Mouse (Mus musculus): ENCODE data around the gene L2hgdh. TPM values are rescaled to one million over a fixed set of nuclear protein-coding genes. Genes with fewer than 3 reads are reported as not detected.
A peak's percentile ranks its signal among the peaks of the same experiment; 100 is the strongest.

L2hgdh gene
- 11.6 and 12.2 TPM in 2 replicates for polyA plus RNA-seq (2015; fragmentation: Nextera tagmentation; extraction: Ambion mirVana)

DNA sequence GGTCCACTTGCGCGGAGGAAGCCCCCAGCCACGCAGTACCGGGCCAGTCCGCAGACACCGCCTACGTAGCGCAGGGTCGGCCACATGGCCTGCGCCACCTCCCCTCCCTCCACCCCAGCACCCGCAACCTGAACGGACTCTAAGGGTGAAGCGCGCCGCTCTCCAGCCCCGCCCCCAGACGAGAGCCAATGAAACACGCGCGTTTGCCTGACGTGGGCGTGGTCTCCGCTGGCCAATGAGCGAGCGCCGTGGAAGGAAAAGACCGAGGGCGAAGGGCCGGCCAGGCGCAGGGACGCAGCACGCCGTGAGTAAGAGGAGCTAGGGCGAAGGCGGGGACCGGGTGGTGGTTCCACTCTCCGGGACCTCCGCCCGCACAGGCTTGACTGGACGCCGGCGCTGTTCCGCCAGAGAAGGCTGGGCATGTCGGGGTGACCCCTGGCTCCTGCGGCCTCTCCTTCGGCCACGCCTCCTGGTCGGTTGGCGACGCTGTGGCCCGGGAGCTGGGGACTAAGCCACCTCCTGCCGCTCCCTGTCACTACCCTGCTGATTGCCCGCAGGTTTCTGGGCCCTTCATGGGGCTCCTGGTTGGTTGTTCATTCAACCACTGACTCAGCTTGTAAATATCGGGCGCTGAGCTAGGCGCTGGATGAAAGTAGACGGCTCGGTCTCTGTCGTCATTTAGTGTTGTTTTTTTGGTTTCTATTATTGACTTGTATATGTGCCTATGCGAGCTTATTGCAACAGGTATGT lies at the start of gene L2hgdh, which contains the start of gene Atp5s:
Gene L2hgdh, minus strand, starts transcription at position 163 of the 750 bp plus-strand sequence.
Gene Atp5s, plus strand, starts transcription at position 240 of the 750 bp plus-strand sequence.
- peak; percentile 90 for ATAC-seq (ENCODE audit: low read depth)
- peak within 1 kb of the TSS; percentile 76 for H3K4me3 ChIP-seq (ENCODE audit: low read depth, low read length)
- peak within 1 kb of the TSS; percentile 96 for H3K27ac ChIP-seq (ENCODE audit: low read length)
- H3K36me3 ChIP-seq (ENCODE audit: control insufficient read depth, insufficient read depth) = peaks cover 6% of the 10 kb centered on the region; the same call in 1 of the 2 replicates
- H3K4me2 ChIP-seq (ENCODE audit: low read depth, low read length) = peak within 1 kb of the TSS; percentile 99
- H3K9ac ChIP-seq (ENCODE audit: low read depth, low read length) = peak within 1 kb of the TSS; percentile 85
- peaks cover 19% of the 10 kb centered on the region for H3K4me1 ChIP-seq (ENCODE audit: control insufficient read depth, low read depth, low read length)
- peaks cover under 1% of the 10 kb centered on the region for H3K9me3 ChIP-seq (replicated peaks; ENCODE audit: control insufficient read depth, low read length)
- H3K27me3 ChIP-seq (ENCODE audit: control insufficient read depth, insufficient read depth, low read depth, low read length) = no peaks in the 10 kb centered on the region
- WGBS (ENCODE audit: insufficient replicate concordance) = under 1% methylated on average over 60 of the region's 60 CpGs

DNA sequence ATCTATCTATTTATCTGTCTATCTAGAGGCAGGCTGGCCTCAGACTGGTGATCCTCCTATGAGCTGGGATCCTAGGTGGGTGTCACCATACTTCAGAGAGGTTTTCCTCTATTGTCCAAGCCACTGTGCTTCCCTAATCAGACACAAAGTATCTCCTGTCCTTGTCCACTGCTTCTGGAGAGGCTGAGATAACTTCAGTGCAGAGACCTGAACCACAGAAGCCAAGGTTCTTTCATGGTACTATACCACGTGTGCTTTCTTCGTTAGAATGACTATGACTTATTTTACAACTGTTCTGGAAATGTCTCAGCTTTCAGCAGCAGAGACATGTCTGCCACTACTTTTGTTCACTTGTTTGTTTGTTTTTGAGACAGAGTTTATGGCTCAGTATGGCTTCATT lies 44.2 kb upstream of the L2hgdh start:
- 23% methylated on average over 2 of the region's 2 CpGs for WGBS (ENCODE audit: insufficient replicate concordance)
- H3K4me1 ChIP-seq (ENCODE audit: control insufficient read depth, low read depth, low read length) = peaks cover 30% of the 10 kb centered on the region
- no peak for ATAC-seq (ENCODE audit: low read depth)
- no peak overlapping the region for H3K9ac ChIP-seq (ENCODE audit: low read depth, low read length)
- H3K27me3 ChIP-seq (ENCODE audit: control insufficient read depth, insufficient read depth, low read depth, low read length) = no peaks in the 10 kb centered on the region
- H3K9me3 ChIP-seq (replicated peaks; ENCODE audit: control insufficient read depth, low read length) = no peaks in the 10 kb centered on the region
- 0 out of 2 replicates have a peak overlapping the region, but pooled peaks have one; percentile 21 for H3K27ac ChIP-seq (ENCODE audit: low read length)
- H3K4me2 ChIP-seq (ENCODE audit: low read depth, low read length) = no peak overlapping the region
- H3K36me3 ChIP-seq (ENCODE audit: control insufficient read depth, insufficient read depth) = no peaks in the 10 kb centered on the region
- H3K4me3 ChIP-seq (ENCODE audit: low read depth, low read length) = no peak overlapping the region

DNA sequence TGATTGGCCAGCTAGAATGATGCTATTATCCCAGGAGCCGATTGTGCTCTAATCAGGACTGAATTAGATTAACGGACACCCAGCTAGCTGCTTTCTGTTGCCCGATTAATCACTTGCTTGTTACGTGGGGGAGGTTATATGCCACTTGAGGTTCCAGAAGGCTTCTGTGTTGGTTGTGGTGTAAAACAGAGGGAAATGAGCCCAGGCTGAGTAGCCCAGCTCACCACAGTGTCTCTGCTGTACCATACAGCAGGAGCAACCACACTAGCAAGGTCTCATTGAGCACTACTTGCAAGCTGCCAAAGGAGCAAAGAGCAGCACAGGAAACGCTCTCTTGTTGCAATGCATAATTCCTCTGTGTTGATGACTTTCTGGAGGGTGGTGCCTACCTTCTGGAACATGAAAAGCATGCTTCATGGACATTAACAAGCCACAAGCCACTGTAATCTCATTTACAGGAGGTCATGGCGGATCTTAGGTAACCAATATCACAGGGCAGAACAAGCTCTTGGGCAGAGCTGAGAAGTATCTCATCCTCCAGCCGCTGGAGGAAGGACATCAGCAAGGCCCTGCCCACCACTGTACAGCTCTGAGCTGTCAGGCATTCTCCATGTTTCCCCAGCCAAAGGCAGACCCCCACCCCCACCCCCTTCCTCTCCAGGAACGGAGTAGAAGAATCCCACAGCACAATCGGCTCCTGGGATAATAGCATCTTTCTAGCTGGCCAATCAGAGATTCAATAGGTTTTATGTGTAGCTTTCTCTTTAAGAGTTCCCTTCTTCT lies 43.0 kb upstream of the L2hgdh start:
- H3K27me3 ChIP-seq (ENCODE audit: control insufficient read depth, insufficient read depth, low read depth, low read length) = no peaks in the 10 kb centered on the region
- H3K27ac ChIP-seq (ENCODE audit: low read length) = peak overlapping the region; percentile 33; the same call in 1 of the 2 replicates
- no peak overlapping the region for H3K9ac ChIP-seq (ENCODE audit: low read depth, low read length)
- no peak overlapping the region for H3K4me2 ChIP-seq (ENCODE audit: low read depth, low read length)
- 61% methylated on average over 9 of the region's 9 CpGs for WGBS (ENCODE audit: insufficient replicate concordance)
- no peaks in the 10 kb centered on the region for H3K9me3 ChIP-seq (replicated peaks; ENCODE audit: control insufficient read depth, low read length)
- no peaks in the 10 kb centered on the region for H3K36me3 ChIP-seq (ENCODE audit: control insufficient read depth, insufficient read depth)
- H3K4me1 ChIP-seq (ENCODE audit: control insufficient read depth, low read depth, low read length) = peaks cover 36% of the 10 kb centered on the region
- no peak; the same call in 1 of the 2 replicates for ATAC-seq (ENCODE audit: low read depth)
- no peak overlapping the region for H3K4me3 ChIP-seq (ENCODE audit: low read depth, low read length)

GRCm38 (mm10) chr12:69766185-69766904 lies 41.7 kb upstream of the L2hgdh start:
- Histone ChIP-seq H3K4me1 (ENCODE audit: control insufficient read depth, low read depth, low read length) (peaks cover 32% of the 10 kb centered on the region), H3K27ac (ENCODE audit: low read length) (0 out of 2 replicates have a peak overlapping the region, but pooled peaks have one; percentile 12), H3K9ac (ENCODE audit: low read depth, low read length) (no peak overlapping the region), H3K36me3 (ENCODE audit: control insufficient read depth, insufficient read depth) (no peaks in the 10 kb centered on the region), H3K4me2 (ENCODE audit: low read depth, low read length) (no peak overlapping the region), H3K9me3 (replicated peaks; ENCODE audit: control insufficient read depth, low read length) (no peaks in the 10 kb centered on the region), H3K27me3 (ENCODE audit: control insufficient read depth, insufficient read depth, low read depth, low read length) (no peaks in the 10 kb centered on the region), H3K4me3 (ENCODE audit: low read depth, low read length) (no peak overlapping the region)
- WGBS (ENCODE audit: insufficient replicate concordance) = 64% methylated on average over 10 of the region's 10 CpGs
- ATAC-seq (ENCODE audit: low read depth) = peak; percentile 43; the same call in 1 of the 2 replicates

GRCm38 (mm10) chr12:69765543-69765942 lies 40.9 kb upstream of the L2hgdh start:
- Histone ChIP-seq H3K4me2 (ENCODE audit: low read depth, low read length) (no peak overlapping the region), H3K27me3 (ENCODE audit: control insufficient read depth, insufficient read depth, low read depth, low read length) (no peaks in the 10 kb centered on the region), H3K4me3 (ENCODE audit: low read depth, low read length) (no peak overlapping the region), H3K4me1 (ENCODE audit: control insufficient read depth, low read depth, low read length) (peaks cover 40% of the 10 kb centered on the region), H3K27ac (ENCODE audit: low read length) (0 out of 2 replicates have a peak overlapping the region, but pooled peaks have one; percentile 12), H3K36me3 (ENCODE audit: control insufficient read depth, insufficient read depth) (no peaks in the 10 kb centered on the region), H3K9ac (ENCODE audit: low read depth, low read length) (no peak overlapping the region), H3K9me3 (replicated peaks; ENCODE audit: control insufficient read depth, low read length) (no peaks in the 10 kb centered on the region)
- 83% methylated on average over 9 of the region's 9 CpGs for WGBS (ENCODE audit: insufficient replicate concordance)
- no peak for ATAC-seq (ENCODE audit: low read depth)

DNA sequence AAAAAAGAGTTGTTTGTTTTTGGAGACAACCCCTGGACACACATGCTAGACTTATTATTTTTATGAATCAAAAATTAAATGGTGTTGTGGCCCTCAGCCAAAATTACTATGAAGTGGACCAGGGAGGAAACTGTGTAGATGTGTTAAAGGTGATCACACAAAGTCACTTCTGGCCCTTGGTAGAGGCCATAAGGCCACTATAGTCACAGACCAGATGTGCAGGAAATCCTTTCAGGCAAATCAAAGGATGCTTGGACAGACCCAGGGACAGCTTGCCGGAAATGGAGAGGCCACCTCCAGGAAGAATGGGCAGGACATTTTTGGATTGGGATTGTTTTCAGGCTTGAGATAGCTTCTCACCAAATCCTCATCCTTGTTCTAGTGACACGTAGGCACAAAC lies 36.9 kb upstream of the L2hgdh start:
- Histone ChIP-seq H3K4me1 (ENCODE audit: control insufficient read depth, low read depth, low read length) (peaks cover 51% of the 10 kb centered on the region), H3K4me3 (ENCODE audit: low read depth, low read length) (no peak overlapping the region), H3K36me3 (ENCODE audit: control insufficient read depth, insufficient read depth) (no peaks in the 10 kb centered on the region), H3K4me2 (ENCODE audit: low read depth, low read length) (no peak overlapping the region), H3K9ac (ENCODE audit: low read depth, low read length) (0 out of 2 replicates have a peak overlapping the region, but pooled peaks have one; percentile 18), H3K27me3 (ENCODE audit: control insufficient read depth, insufficient read depth, low read depth, low read length) (no peaks in the 10 kb centered on the region), H3K9me3 (replicated peaks; ENCODE audit: control insufficient read depth, low read length) (no peaks in the 10 kb centered on the region), H3K27ac (ENCODE audit: low read length) (peak overlapping the region; percentile 66)
- WGBS (ENCODE audit: insufficient replicate concordance) = 78% methylated on average over 2 of the region's 2 CpGs
- ATAC-seq (ENCODE audit: low read depth) = no peak

DNA sequence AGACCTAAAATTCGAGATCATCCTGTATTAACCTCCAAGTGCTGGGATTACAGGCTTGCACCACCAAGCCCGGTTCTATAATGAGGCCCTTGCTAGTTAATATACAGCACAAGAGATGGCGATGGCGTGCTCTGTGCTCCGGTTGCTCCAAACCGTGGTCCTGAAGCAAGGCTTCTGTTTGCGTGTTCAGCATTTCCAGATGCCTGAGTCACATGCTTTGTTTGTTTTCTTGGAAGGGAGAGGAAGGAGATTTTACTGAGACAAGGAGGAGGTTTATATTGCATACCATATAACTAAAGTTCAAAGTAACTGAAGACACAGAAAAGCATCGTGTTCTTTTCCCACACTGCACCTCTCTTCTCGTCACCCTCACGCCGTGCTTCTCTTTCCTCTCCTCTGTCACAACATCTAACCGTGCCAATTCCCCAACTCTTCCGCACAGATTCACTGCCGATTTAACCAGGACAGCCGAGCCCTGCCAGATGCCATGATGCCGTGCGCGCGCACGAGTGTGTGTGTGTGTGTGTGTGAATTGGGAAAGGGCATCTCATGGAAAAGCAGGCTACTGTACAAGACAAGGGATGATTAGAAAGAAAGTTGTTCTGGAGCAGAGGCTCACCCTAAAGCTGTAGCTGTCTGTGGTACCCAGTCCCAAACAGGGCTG lies 36.2 kb upstream of the L2hgdh start:
- Histone ChIP-seq H3K4me1 (ENCODE audit: control insufficient read depth, low read depth, low read length) (peaks cover 51% of the 10 kb centered on the region), H3K9ac (ENCODE audit: low read depth, low read length) (no peak overlapping the region), H3K4me2 (ENCODE audit: low read depth, low read length) (no peak overlapping the region), H3K9me3 (replicated peaks; ENCODE audit: control insufficient read depth, low read length) (no peaks in the 10 kb centered on the region), H3K27me3 (ENCODE audit: control insufficient read depth, insufficient read depth, low read depth, low read length) (no peaks in the 10 kb centered on the region), H3K27ac (ENCODE audit: low read length) (peak overlapping the region; percentile 66), H3K36me3 (ENCODE audit: control insufficient read depth, insufficient read depth) (no peaks in the 10 kb centered on the region), H3K4me3 (ENCODE audit: low read depth, low read length) (no peak overlapping the region)
- WGBS (ENCODE audit: insufficient replicate concordance) = 85% methylated on average over 20 of the region's 20 CpGs
- no peak for ATAC-seq (ENCODE audit: low read depth)

GRCm38 (mm10) chr12:69760014-69760413 lies 35.3 kb upstream of the L2hgdh start:
- Histone ChIP-seq H3K9me3 (replicated peaks; ENCODE audit: control insufficient read depth, low read length) (no peaks in the 10 kb centered on the region), H3K27me3 (ENCODE audit: control insufficient read depth, insufficient read depth, low read depth, low read length) (no peaks in the 10 kb centered on the region), H3K27ac (ENCODE audit: low read length) (peak overlapping the region; percentile 88), H3K4me1 (ENCODE audit: control insufficient read depth, low read depth, low read length) (peaks cover 54% of the 10 kb centered on the region), H3K9ac (ENCODE audit: low read depth, low read length) (peak overlapping the region; percentile 60), H3K36me3 (ENCODE audit: control insufficient read depth, insufficient read depth) (no peaks in the 10 kb centered on the region), H3K4me3 (ENCODE audit: low read depth, low read length) (no peak overlapping the region), H3K4me2 (ENCODE audit: low read depth, low read length) (peak overlapping the region; percentile 45)
- no peak for ATAC-seq (ENCODE audit: low read depth)
- 37% methylated on average over 6 of the region's 6 CpGs for WGBS (ENCODE audit: insufficient replicate concordance)
